Mouse (Mus musculus) kidney, adult 2 months (tissue): ENCODE data around the gene 2810408A11Rik. TPM values are rescaled to one million over a fixed set of nuclear protein-coding genes. Genes with fewer than 3 reads are reported as not detected.

Experiments used
- DNase-seq: peaks from one replicate; pipeline ENCODE4 v3.0.0; 2021
- H3K27ac ChIP-seq: fragments of 200-500 bp; 2 replicates; pipeline ENCODE4 v1.5.1; 2012; ENCODE audit warnings: low read depth, low read length, control low read depth, inconsistent platforms; ENCODE audit not compliant: insufficient read depth
- H3K27me3 ChIP-seq: fragments of 200-500 bp; replicated peaks from 2 replicates; pipeline ENCODE4 v1.6.1; 2012; ENCODE audit warnings: mild to moderate bottlenecking, moderate library complexity, low read length, inconsistent platforms; ENCODE audit not compliant: control insufficient read depth, insufficient read depth
- H3K36me3 ChIP-seq: fragments of 200-500 bp; 2 replicates; pipeline ENCODE4 v1.6.1; 2012; ENCODE audit warnings: mild to moderate bottlenecking, moderate library complexity, low read length, inconsistent platforms; ENCODE audit not compliant: control insufficient read depth, insufficient read depth
- H3K4me1 ChIP-seq: fragments of 200-500 bp; 2 replicates; pipeline ENCODE4 v1.6.1; 2011; ENCODE audit warnings: low read length; ENCODE audit not compliant: control insufficient read depth, insufficient read depth
- H3K4me3 ChIP-seq: fragments of 200-500 bp; 2 replicates; pipeline ENCODE4 v1.5.1; 2011; ENCODE audit warnings: mild to moderate bottlenecking, low read depth, low read length, control low read depth; ENCODE audit not compliant: insufficient read depth
- CTCF ChIP-seq: fragments of 200-500 bp; conservative IDR thresholded peaks from 2 replicates; pipeline ENCODE4 v1.5.1; 2011; ENCODE audit warnings: low read depth, mild to moderate bottlenecking, control low read depth, low read length, moderate library complexity, mixed read lengths; ENCODE audit not compliant: insufficient read depth, insufficient read length
- POLR2A ChIP-seq: fragments of 200-500 bp; IDR thresholded peaks from one replicate; pipeline ENCODE4 v1.6.1; 2011; ENCODE audit warnings: low read depth, low read length, control low read depth
- WGBS: fragments of 180-500 bp; shearing (Covaris S2); methylation state at CpG from one replicate; pipeline ENCODE4 v1.1.7; 2018; 5-methylcytosine and 5-hydroxymethylcytosine counted together
- polyA plus RNA-seq: library from polyadenylated mRNA; depleted of rRNA; stranded (reverse); fragments of >200 nt; gene quantifications from 2 replicates; pipeline ENCODE4 v1.2.3, GENCODE M21; 2012

2810408A11Rik gene
- polyA plus RNA-seq, 1 experiment, result 0.99 TPM

DNA sequence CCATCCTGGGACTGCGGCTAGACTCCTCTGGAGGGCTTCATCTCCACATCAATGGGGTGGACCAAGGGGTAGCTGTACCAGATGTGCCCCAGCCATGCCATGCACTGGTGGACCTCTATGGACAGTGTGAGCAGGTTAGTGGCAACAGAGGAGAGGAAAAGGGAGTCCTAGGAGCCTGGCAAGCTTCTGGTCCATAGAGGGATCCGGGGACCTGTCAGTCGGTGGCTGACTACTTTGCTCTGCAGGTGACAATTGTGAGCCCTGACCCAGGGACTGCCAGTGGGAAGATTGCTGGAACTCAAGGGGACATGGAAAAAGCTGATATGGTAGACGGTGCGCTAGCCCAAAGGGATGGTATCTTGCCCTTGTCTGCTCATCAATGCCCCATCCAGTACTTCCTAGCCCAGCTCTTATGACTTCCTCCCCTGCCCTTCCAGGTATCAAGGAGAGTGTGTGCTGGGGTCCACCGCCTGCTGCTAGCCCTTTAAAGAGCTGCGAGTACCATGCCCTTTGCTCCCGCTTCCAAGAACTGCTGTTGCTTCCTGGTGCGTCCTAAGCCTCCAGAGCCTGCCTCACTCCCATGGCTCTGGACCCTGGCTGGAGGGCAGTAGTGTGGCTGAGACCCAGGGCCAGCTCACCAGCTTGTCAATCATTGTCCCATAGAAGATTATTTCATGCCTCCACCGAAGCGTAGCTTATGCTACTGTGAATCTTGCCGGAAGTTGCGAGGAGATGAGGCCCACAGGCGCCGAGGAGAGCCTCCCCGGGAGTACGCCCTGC is 10.2 kb upstream of the 2810408A11Rik start:
- H3K4me3 ChIP-seq, result peak overlapping the region; percentile 39
- H3K4me1 ChIP-seq, result peaks cover 25% of the 10 kb centered on the region
- peaks cover under 1% of the 10 kb centered on the region; the same call in 1 of the 2 replicates for H3K36me3 ChIP-seq
- H3K27ac ChIP-seq, result peak overlapping the region; percentile 81
- 56% methylated on average over 17 of the region's 17 CpGs for WGBS
- DNase-seq, result peak; percentile 95
- no peaks in the 10 kb centered on the region for H3K27me3 ChIP-seq
- TF ChIP-seq CTCF (no peak), POLR2A (peak; percentile 4)

DNA sequence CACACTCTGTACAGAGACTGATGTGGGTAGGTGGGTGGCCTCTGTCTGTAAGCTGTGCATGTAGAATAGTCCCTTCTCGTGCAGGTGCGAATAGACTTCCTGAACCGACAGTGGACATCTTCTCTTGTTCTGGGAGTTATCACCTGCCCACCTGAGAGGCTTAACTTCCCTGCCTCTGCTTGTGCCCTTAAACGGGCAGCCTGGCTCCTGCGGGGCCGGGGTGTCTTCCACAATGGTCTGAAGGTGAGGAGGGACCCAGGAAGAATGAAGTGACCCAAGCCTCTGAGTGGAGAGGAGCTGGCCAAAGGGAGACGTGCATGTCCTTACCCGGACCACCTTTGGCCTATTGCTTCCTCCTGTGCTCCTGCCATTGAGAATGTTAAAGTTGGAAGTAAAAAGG is 9.4 kb upstream of the 2810408A11Rik start:
- Histone ChIP-seq H3K4me3 (peak overlapping the region; percentile 39), H3K27me3 (no peaks in the 10 kb centered on the region), H3K27ac (peak overlapping the region; percentile 63), H3K4me1 (peaks cover 25% of the 10 kb centered on the region), H3K36me3 (no peaks in the 10 kb centered on the region; the same call in 1 of the 2 replicates)
- no peak for DNase-seq
- 74% methylated on average over 8 of the region's 8 CpGs for WGBS
- TF ChIP-seq POLR2A (no peak), CTCF (no peak)

DNA sequence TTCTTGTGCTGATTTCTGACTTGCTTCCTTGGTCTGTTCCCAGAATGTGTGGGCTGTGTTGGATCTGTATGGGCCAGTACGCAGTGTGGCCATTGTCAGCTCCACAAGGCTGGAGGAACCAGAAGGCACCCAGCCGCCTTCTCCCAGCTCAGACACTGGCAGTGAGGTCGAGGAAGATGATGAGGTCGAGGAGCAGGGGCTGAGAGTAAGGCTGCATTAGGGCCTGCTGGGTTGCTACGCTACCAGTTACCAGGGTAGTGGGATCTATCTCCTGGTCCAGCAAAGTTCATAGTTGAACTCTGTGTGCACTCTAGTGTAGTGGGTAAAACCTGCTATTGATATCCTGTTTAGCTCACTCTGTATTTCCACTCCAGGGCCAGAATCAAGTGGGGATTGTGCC is 8.4 kb upstream of the 2810408A11Rik start:
- no peak for DNase-seq
- peak overlapping the region; percentile 39 for H3K4me3 ChIP-seq
- no peaks in the 10 kb centered on the region for H3K27me3 ChIP-seq
- WGBS, result 57% methylated on average over 5 of the region's 5 CpGs
- H3K4me1 ChIP-seq, result peaks cover 17% of the 10 kb centered on the region
- peak overlapping the region; percentile 63 for H3K27ac ChIP-seq
- TF ChIP-seq POLR2A, result no peak
- TF ChIP-seq CTCF, result no peak
- H3K36me3 ChIP-seq, result no peaks in the 10 kb centered on the region; the same call in 1 of the 2 replicates

DNA sequence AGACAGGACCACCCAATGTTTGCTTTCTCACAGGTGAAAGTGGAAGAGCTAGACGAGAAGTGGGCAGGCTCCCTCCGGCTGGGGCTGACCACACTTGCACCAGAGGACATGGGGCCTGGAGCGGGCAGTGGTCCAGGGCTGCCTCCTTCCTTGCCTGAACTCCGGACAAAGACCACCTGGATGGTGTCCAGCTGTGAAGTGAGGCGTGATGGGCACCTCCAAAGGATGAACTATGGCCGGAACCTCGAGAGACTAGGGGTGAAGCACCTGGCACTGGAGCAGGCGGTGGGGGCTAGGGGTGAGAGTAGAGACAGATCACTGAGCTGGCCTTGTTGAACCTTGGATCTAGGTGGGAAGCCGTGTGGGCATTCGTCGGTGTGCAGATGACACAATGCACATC is 7.9 kb upstream of the 2810408A11Rik start:
- 57% methylated on average over 11 of the region's 11 CpGs for WGBS
- H3K36me3 ChIP-seq, result no peaks in the 10 kb centered on the region; the same call in 1 of the 2 replicates

DNA sequence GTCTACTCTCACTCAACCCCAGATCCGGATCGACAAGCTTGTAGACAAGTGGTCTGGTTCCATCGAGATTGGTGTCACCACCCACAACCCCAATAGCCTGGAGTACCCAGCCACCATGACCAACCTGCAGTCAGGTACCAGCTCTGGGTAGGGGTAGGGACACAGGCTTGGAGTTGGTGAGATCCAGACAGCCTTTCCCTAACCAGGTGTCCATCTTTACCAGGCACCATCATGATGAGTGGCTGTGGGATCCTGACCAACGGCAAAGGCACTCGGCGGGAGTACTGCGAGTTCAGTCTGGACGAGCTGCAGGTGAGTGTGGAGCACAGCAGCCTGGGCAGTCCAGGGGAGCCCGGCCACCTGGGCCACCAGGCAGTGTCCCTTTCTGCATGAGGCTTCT is 3.5 kb upstream of the 2810408A11Rik start:
- H3K36me3 ChIP-seq, result no peaks in the 10 kb centered on the region; the same call in 1 of the 2 replicates
- no peak for DNase-seq
- peaks cover 11% of the 10 kb centered on the region; the same call in 1 of the 2 replicates for H3K4me1 ChIP-seq
- no peak overlapping the region for H3K27ac ChIP-seq
- no peak overlapping the region for H3K4me3 ChIP-seq
- WGBS, result 90% methylated on average over 9 of the region's 9 CpGs
- H3K27me3 ChIP-seq, result no peaks in the 10 kb centered on the region
- no peak for TF ChIP-seq CTCF
- TF ChIP-seq POLR2A, result no peak

More for the DNA sequence above, 7.9 kb upstream of the 2810408A11Rik start:
- Histone ChIP-seq H3K4me3 (peak overlapping the region; percentile 39), H3K4me1 (peaks cover 17% of the 10 kb centered on the region), H3K27ac (peak overlapping the region; percentile 63), H3K27me3 (no peaks in the 10 kb centered on the region)
- TF ChIP-seq POLR2A, result no peak
- TF ChIP-seq CTCF, result no peak
- DNase-seq, result peak; percentile 98

DNA sequence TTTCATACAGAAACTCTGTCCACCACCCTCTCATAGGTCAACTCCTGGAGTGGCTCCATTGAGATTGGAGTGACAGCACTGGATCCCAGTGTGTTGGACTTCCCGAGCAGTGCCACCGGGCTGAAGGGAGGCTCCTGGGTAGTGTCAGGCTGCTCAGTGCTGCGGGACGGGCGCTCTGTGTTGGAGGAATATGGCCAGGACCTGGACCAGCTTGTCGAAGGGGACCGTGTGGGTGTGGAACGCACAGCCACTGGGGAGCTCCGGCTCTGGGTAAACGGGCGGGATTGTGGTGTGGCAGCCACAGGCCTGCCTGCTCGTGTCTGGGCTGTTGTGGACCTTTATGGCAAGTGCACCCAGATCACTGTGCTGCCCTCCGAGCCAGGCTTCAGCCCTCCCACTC is 2.2 kb upstream of the 2810408A11Rik start:
- peaks cover 7% of the 10 kb centered on the region; the same call in 1 of the 2 replicates for H3K4me1 ChIP-seq
- no peaks in the 10 kb centered on the region for H3K27me3 ChIP-seq
- WGBS, result 82% methylated on average over 13 of the region's 13 CpGs
- H3K4me3 ChIP-seq, result no peak overlapping the region
- DNase-seq, result no peak
- no peak for TF ChIP-seq CTCF
- TF ChIP-seq POLR2A, result no peak
- no peak overlapping the region for H3K27ac ChIP-seq
- H3K36me3 ChIP-seq, result no peaks in the 10 kb centered on the region; the same call in 1 of the 2 replicates

DNA sequence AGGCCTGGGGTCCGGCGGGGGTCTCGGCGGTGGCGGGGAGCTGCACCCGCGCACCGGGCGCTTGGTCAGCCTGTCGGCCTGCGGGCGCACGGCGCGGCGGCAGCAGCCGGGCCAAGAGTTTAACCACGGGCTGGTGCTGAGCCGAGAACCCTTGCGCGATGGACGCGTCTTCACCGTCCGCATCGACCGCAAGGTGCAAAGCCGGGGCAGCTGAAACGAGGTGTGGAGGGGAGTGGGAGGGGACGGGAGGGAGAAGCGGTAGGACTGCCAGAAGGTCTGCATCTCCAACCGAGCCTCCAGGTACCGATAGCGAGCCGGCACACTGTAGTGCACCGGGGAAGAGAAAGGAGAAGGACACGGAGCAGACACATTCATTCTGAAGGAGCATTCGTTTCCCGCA is 1.2 kb upstream of the 2810408A11Rik start:
- H3K27me3 ChIP-seq, result no peaks in the 10 kb centered on the region
- under 1% methylated on average over 39 of the region's 39 CpGs for WGBS
- peak overlapping the region; percentile 33 for H3K27ac ChIP-seq
- H3K4me1 ChIP-seq, result peaks cover 3% of the 10 kb centered on the region; the same call in 1 of the 2 replicates
- no peaks in the 10 kb centered on the region for H3K36me3 ChIP-seq
- peak; percentile 41 for DNase-seq
- TF ChIP-seq CTCF (no peak), POLR2A (no peak)
- peak overlapping the region; percentile 67 for H3K4me3 ChIP-seq
